Mouse (Mus musculus) kidney, adult 8-10 months (tissue): ENCODE measurements around the gene Notch1.
A peak's percentile ranks its signal among the peaks of the same experiment; 100 is the strongest.

Experiments
- DNase-seq, 2 experiments: peaks; one replicate each; pipeline ENCODE4 v3.0.0; 2022

Notch1 gene

GRCm38 (mm10) chr2:26529881-26530280 lies 13.4 kb upstream of the Notch1 start:
- DNase-seq = no peak

GRCm38 (mm10) chr2:26529221-26529805 lies 12.8 kb upstream of the Notch1 start:
- no peak for DNase-seq

DNA sequence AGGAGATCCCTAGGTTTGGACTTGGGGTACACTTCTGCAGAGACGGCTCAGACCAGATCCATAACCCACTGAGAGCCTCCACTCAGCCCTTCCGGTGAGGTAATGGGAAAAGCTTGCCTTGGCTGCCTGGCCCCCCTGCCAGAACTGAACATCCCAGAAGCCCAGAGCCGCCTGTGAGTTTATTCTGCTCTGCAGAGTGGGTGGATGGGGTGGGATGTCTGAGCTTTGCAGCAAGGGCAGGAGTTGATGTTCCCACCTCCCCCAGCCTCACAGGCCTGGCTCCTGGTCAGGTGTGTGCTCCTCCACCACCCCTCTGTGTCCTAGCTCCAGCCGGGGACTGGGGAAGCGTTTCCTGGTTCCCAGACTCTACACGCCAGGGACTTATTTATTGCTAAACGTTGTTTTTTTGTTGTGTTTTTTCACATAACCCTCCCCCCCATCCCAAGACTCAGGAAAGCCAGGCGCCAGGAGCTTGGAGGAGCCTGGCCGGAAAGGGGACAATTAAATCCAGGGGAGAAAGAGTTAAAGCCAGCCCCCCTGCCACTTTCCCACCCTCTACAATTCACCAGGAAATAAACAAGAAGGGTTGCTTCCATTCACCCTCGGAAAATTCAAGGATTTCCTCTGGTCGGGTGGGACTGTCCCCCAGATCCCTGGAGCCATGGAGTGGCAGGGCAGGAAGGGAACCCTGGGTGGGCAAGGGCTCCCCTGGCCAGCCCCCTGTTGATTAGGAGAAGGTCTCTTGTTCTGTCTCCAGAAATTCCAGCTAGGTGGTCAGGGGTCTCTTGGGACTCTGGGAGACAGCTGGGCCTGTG lies 10.2 kb upstream of the Notch1 start:
- no peak for DNase-seq

GRCm38 (mm10) chr2:26525355-26526018 lies 9.0 kb upstream of the Notch1 start:
- peak; percentile 48 to 71 for DNase-seq

- no peak for DNase-seq
These were observed 5.9 kb upstream of the Notch1 start for GRCm38 (mm10) chr2:26522327-26522726.

GRCm38 (mm10) chr2:26519753-26520152 lies 3.3 kb upstream of the Notch1 start:
- DNase-seq = no peak

- DNase-seq = no peak
These were observed 524 bp upstream of the Notch1 start for GRCm38 (mm10) chr2:26516987-26517386.

DNA sequence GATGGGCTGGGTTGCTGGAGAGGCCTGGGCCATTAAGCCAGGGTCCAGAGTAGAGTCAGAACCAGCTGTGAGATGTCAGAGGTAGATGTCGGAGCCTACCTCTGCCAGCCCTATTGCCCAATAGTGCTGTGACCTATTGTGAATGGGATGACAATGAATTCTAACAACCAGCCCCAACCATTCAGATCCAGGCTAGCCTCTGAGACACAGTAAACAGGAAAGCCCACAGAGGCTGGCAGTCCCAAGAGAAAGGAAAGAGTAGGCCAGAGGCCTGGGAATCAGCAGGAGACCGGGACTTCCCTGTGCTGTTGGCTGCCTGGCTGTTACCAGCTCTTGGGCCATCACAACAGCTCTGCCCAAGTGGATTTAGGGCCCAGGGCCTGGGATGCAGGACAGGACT lies 1.1 kb downstream of the Notch1 start:
- DNase-seq = no peak

DNA sequence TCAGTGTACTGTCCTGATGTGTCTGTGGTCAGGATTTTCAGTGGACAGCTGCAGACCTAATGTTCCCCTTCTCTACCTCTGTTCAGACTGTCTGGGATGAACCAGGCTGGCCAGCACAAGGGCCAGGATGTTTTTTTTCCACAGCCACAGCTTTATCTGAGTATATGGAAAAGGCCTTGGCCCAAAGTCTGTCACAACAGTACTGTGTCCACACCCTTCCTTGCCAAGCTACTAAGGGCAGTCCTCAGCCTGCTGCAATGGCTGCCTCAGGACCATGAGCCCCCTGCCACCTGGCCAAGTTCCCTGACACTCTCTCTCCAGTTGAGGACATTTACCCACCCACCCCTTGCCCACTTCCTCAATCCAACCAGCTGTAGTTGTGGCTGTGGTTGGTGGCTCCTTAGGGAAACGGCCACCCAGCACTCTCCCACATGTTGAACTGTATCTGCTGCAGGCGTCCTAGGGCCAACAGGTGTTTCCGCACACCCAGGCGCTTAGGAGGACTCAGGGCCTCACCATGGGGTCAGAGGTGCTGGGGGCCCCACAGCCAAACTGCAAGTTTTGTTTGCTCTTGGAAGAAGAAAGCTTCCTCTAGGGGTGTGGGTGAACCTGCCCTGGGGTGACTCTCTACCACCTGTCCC lies 3.2 kb downstream of the Notch1 start:
- DNase-seq = no peak

- no peak for DNase-seq
These were observed 7.8 kb downstream of the Notch1 start for GRCm38 (mm10) chr2:26508661-26509060.

DNA sequence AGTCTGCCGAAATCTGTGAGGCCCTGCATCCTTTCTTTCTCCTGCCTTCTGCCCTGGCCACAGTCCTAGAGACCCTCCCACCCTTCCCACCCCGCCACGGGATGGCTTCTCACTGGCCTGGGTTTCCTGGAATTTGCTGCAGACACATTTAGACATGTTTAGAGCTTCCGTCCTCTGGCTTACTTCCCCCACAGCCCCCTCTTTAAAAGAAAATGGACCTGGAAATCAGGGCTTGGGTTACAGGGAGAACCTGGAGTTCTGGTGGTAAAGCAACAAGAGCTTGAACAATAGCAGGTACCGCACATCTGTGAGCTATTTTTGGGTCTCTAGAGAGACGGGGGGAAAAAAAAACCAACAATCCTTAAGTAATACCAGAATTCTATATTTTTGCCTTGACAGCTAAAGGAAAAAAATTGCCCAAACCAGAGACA lies 8.5 kb downstream of the Notch1 start:
- DNase-seq = no peak

GRCm38 (mm10) chr2:26507481-26507886 lies 9.0 kb downstream of the Notch1 start:
- DNase-seq = peak in 1 of 2 experiments; percentile 61

DNA sequence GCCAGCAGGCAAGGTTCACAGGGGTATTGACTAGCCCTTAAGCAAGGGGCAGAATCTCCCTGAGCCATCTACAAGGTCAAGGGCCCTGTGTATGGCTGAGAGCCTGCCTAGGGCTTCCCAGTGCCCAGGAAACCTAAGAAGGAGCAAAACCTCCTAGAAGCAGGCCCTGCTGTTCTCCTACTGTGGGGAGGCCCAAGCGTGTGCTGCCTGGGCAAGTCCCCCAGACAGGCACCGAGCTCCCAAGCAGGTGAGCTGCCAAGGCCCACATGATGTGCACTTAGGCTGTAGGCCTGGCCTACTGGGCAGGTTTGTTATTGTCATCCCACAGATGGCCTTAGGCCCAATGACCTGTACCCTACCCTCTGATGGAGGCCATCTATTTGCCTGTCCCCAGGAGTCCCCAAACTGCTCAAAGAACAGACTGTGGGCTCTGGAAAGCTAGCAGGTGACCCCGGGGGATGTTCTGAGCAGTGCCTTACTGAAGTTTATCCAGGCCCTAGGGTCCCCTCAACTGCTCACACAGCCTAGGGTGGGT lies 9.7 kb downstream of the Notch1 start:
- no peak for DNase-seq

- DNase-seq = no peak
These were observed 11.5 kb downstream of the Notch1 start for GRCm38 (mm10) chr2:26504772-26505480.

DNA sequence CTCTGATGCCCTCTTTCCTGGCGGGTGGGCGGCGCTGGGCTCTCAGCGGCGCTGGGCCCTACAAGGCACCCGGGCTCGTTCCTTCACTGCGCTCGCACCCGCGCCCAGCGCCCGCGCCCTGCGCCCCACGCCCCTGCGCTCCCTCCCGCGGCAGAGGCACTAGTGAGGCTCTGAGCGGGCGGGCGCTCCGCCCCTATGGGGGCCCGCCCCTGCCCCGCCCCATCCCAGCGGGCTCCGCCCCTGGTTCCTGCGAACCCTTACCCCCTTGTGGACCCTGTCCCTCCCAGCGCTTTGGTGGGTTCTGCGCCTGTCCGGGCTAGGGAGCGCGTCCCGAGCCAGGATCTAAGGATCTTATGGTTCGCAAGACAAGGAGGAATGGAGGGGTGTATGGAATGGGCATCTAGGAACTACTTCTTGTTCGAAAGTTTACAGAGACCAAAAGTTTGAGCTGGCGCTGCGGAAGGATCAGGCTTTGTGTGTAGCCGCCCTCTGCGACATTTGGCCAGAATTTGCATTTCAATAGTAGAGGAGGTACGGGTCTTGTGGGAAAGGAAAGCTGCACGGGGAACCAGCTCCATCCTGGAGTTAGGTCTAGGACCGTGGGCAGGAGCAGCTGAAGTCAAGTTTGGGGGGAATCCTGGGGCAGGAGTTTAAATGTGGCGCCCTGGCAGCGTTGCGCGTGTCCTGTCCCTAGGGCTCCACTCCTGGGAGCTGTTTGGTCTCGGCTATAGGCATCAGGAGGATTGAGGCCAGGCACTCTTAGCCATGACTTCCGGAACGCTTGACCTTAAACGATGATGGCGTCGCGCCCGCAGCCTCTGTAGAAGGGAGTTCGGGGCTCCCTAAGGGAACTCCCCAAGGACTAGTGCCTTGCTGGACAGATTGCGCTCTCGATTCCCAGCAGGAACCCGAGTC lies 12.5 kb downstream of the Notch1 start:
- DNase-seq = peak; percentile 72 to 76

DNA sequence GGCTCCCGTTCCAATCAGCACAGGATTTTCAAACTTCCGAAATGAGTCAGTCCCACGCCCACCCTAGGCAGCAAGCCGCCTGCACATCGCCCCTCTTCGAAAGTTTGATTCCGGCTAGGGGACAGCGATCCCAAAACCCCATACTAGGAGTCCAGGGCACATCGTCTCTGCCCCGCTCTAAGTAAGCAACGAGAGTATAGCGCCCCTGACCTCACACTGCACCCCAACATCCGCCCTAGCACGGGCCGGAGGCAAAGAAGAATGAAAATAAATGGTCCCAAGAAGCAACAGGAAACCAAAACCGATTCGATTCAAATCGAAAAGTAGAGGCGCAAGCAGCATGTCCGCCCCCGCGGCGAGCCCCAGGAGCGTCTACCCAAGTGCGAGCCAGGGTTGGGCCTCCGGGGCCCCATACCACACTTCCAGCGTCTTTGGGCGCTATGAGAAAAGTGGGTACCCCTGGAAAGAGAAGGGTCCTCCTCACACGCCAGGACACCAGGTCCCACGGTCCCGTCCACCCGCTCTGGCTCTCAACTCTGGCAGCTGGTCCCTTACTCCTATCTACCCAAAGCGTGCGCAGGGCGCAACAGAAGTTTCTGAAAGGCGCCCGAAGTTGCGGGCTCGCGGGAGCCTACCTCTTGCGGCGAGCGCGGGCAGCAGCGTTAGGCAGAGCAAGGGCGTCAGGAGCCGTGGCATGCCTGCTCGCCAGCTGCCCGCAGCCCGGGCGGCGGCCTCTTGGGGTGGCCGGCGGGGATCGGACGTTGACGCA lies 13.4 kb downstream of the Notch1 start:
- no peak for DNase-seq

DNA sequence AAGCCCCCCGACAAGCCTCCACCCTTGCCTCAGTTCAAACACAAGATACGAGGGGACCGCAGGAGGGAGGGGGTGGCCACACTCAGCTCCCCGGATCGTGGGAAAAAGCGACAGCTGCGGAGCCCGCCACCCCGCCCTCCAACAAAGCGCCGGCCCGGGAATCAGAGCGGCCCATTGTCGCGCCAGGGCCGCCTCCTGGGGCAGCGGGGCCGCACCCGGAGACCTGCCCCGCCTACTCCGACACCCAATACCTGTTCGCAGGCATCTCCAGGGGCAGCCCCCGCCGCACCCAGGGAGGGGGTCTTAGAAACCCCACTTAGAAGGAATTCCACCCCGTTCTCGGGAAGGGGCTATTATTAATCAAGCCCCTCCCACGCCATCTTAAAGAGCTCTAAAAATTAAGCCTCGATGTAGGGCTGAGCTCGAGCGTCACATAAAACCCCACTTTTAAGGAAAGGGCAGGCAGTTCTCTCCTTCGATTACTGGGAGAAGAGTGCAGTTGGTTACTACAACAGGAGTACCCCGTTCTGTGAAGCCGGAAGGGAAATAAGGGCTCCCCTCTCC lies 14.1 kb downstream of the Notch1 start:
- DNase-seq = no peak

GRCm38 (mm10) chr2:26501651-26502141 lies 14.8 kb downstream of the Notch1 start:
- no peak for DNase-seq

DNA sequence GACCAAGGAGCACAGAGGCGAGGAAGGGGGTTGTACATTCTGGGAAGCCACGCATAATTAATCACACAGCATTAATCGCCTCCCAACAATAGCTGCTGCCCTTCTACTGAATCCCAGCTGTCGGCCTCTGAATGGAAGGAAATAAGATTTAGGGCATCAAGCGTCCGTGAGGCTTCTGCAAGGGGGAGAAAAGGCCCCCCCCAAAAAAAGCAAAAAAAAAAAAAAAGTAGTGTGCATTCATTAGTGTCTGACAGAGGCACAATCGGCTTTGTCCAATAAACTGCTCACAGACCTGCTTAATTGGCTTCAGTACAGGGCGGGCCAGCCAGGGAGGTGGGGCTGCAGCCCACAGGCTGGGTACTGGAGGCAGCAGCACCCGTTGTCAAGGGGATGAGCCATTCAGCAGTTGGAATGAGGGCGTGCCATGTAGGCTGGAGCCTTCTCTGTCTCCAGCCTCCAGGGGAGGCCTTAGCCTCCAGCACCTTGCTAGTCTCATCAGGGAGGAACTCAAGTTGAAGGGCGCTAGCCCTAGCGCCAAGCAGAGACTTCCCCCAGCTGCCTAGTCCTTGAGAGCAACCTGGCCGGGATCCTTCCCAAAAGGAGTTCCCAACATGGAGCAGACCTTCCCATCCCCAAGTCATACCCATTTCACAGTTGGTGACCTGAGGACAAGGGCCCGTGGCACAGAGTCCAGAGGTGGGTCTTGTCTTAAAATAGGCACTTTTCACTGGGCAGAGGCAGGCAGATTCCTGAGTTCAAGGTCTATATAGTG lies 15.7 kb downstream of the Notch1 start:
- DNase-seq = peak; percentile 54 to 72
